Mouse (Mus musculus): ENCODE results near the gene Cntf.
"Not testable (repeated sequence)": the region's sequence is repeated elsewhere in the genome, so short reads cannot be mapped to it uniquely, and the experiment has no call there.

Cntf gene

GRCm38 (mm10) chr19:12762212-12763130, 3.0 kb downstream of the Cntf start:
- CTCF ChIA-PET, result no interaction called here

GRCm38 (mm10) chr19:12759656-12760055, 5.8 kb downstream of the Cntf start:
- CTCF ChIA-PET, result no interaction called here

- CTCF ChIA-PET, result no interaction called here
Observed at GRCm38 (mm10) chr19:12758936-12759478, 6.4 kb downstream of the Cntf start.

GRCm38 (mm10) chr19:12756286-12756685, 9.1 kb downstream of the Cntf start:
- CTCF ChIA-PET, result no interaction called here

- CTCF ChIA-PET, result no interaction called here
Observed at GRCm38 (mm10) chr19:12731950-12732349, 33.5 kb downstream of the Cntf start.

GRCm38 (mm10) chr19:12731036-12731435, 34.4 kb downstream of the Cntf start:
- CTCF ChIA-PET, result no interaction called here

GRCm38 (mm10) chr19:12725851-12726250, 39.6 kb downstream of the Cntf start:
- CTCF ChIA-PET, result no interaction called here

- CTCF ChIA-PET, result no interaction called here
Observed at GRCm38 (mm10) chr19:12722308-12722707, 43.1 kb downstream of the Cntf start.

- CTCF ChIA-PET, result not testable (repeated sequence)
Observed at GRCm38 (mm10) chr19:12721596-12721995, 43.8 kb downstream of the Cntf start.

- CTCF ChIA-PET, result not testable (repeated sequence)
Observed at GRCm38 (mm10) chr19:12720919-12721318, 44.5 kb downstream of the Cntf start.

GRCm38 (mm10) chr19:12720463-12720862, 45.0 kb downstream of the Cntf start:
- CTCF ChIA-PET, result no interaction called here

- CTCF ChIA-PET, result no interaction called here
Observed at GRCm38 (mm10) chr19:12719189-12719588, 46.2 kb downstream of the Cntf start.

Measured in spleen, embryonic (tissue).